Mouse (Mus musculus): ENCODE measurements at regions not wholly inside any gene's neighbourhood (a gene's known extent, or its start where the extent isn't known, plus 50 kb on each side); places are given as distances from the start of the nearest gene placed in this dataset.

DNA sequence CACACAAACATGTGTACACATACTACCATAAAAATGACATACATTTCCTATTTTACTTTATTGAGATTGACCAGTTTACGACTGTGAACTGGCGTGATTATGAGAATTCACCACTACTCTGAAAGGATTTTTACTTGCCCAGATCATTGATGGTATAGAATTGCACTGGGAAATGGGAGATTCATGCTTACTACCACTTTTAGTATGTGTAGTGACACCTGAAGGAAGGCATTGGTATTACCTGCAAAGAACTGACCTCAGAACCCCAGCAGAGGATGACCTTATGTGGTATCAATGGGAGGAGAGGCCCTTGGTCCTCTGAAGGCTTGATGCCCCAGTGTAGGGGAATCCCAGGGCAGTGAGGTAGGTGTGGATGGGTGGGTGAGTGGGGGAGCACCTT lies 699.8 kb upstream of the Cntn5 start:
- TF ChIP-seq ZNF384 (IDR thresholded peaks at IDR 0.05; ENCODE audit: low read depth, low read length) (no peak), ZC3H11A (IDR thresholded peaks at IDR 0.05; ENCODE audit: borderline replicate concordance, low read depth, low read length) (no peak), MAFK (IDR thresholded peaks at IDR 0.05; ENCODE audit: insufficient read depth, low read depth, low read length) (no peak), CHD2 (IDR thresholded peaks at IDR 0.05; ENCODE audit: low read depth, low read length) (no peak)

Data from ES-E14 (cell line).